Mouse (Mus musculus) intestine, postnatal 0 days (tissue): ENCODE data around the gene Fgfr2. TPM values are rescaled to one million over a fixed set of nuclear protein-coding genes. Genes with fewer than 3 reads are reported as not detected.
A peak's percentile ranks its signal among the peaks of the same experiment; 100 is the strongest.

Experiments used
- ATAC-seq: fragments of 200-750 bp; cut with Nextera tagmentation; 2 replicates; pipeline ENCODE4 v1.8.0; 2017; ENCODE audit warnings: mild to moderate bottlenecking, moderate TSS enrichment, moderate library complexity
- H3K27ac ChIP-seq: fragments of 300-500 bp; sonication (generic); 2 replicates; pipeline ENCODE4 v1.5.1; 2014; ENCODE audit warnings: mild to moderate bottlenecking, low read depth, low read length, moderate library complexity
- H3K27me3 ChIP-seq: fragments of 300-500 bp; sonication (generic); replicated peaks from 2 replicates; pipeline ENCODE4 v1.6.1; 2014; ENCODE audit warnings: low read length, mixed read lengths; ENCODE audit not compliant: control insufficient read depth, insufficient read depth
- H3K36me3 ChIP-seq: fragments of 300-500 bp; sonication (generic); 2 replicates; pipeline ENCODE4 v1.6.1; 2014; ENCODE audit warnings: mild to moderate bottlenecking, moderate library complexity; ENCODE audit not compliant: control insufficient read depth, insufficient read depth
- H3K4me1 ChIP-seq: fragments of 300-500 bp; sonication (generic); replicated peaks from 2 replicates; pipeline ENCODE4 v1.6.1; 2014; ENCODE audit warnings: antibody characterized with exemption, low read length, mixed read lengths; ENCODE audit not compliant: control insufficient read depth, insufficient read depth
- H3K4me2 ChIP-seq: fragments of 300-500 bp; sonication (generic); replicated peaks from 2 replicates; pipeline ENCODE4 v1.6.1; 2014; ENCODE audit warnings: low read depth, mild to moderate bottlenecking, moderate library complexity
- H3K4me3 ChIP-seq: fragments of 300-500 bp; sonication (generic); 2 replicates; pipeline ENCODE4 v1.5.1; 2014; ENCODE audit warnings: low read depth, low read length
- H3K9ac ChIP-seq: fragments of 300-500 bp; sonication (generic); 2 replicates; pipeline ENCODE4 v1.6.1; 2014; ENCODE audit warnings: mild to moderate bottlenecking, low read depth, low read length
- H3K9me3 ChIP-seq: fragments of 300-500 bp; sonication (generic); 2 replicates; pipeline ENCODE4 v1.6.1; 2016; ENCODE audit warnings: mixed run types; ENCODE audit not compliant: control insufficient read depth
- CTCF ChIP-seq: sonication (generic); IDR thresholded peaks from 2 replicates; pipeline ENCODE4 v1.5.1; 2016; ENCODE audit warnings: low read depth, mild to moderate bottlenecking, control low read depth, antibody characterized with exemption, moderate library complexity
- WGBS: fragments of 180-500 bp; shearing (Covaris S2); extraction: QIAGEN DNeasy Blood & Tissue Kit; methylation state at CpG from one replicate; pipeline ENCODE4 v1.1.7; 2014; 5-methylcytosine and 5-hydroxymethylcytosine counted together
- polyA plus RNA-seq: library from polyadenylated mRNA; unstranded; fragments of >200 nt; fragmentation: Nextera tagmentation; extraction: Ambion mirVana; gene quantifications from 2 replicates; pipeline ENCODE4 v1.2.1, GENCODE M21; 2015

Fgfr2 gene
- polyA plus RNA-seq, 1 experiment from 2014 or later = 29.5 TPM

DNA sequence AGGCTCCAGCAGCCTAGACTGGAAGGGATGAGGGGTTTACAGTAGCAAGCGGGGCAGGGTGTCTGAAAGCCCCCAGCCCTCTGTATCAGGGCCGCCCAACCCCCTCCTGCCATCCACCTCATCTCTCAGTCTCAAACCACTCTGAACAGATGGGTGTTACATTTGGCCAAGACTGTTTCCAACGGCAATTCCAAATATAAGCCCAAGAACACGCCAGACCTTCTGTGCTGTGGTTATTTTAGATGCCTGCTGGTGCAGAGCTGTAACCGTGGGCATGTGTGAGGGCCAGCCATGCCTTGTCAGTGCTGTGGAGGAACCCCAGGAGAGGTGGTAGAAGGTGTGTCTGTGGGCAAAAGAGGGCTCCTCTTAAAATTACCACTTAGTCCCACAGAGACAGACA, 869.6 kb downstream of the Fgfr2 start:
- no peak overlapping the region for H3K9ac ChIP-seq
- H3K9me3 ChIP-seq = no peaks in the 10 kb centered on the region
- 81% methylated on average over 5 of the region's 5 CpGs for WGBS
- H3K4me3 ChIP-seq = no peak overlapping the region
- peaks cover 6% of the 10 kb centered on the region; the same call in 1 of the 2 replicates for H3K36me3 ChIP-seq
- no peak for ATAC-seq
- no peaks in the 10 kb centered on the region for H3K27me3 ChIP-seq
- H3K27ac ChIP-seq = no peak overlapping the region
- no peaks in the 10 kb centered on the region for H3K4me1 ChIP-seq
- no peak for TF ChIP-seq CTCF
- no peak overlapping the region for H3K4me2 ChIP-seq

DNA sequence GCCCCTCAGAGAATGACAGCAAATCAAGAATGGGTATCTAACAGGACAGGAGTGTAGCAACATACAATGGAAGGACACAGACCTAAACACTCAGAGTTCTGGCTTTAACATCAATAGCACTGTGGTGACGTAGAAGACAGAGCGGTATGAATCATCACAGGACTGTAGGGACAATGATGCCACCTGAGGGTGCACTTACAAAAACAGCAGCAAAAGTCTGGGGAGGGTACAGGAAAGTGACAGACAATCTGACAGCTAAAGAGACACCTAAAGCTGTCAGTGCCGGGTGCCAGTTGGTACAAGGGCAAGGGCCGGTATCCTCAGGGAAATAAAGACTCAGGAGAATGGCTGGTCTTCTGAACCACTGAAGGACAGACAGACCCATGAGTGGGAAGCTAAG, 870.1 kb downstream of the Fgfr2 start:
- Histone ChIP-seq H3K4me2 (no peak overlapping the region), H3K27me3 (no peaks in the 10 kb centered on the region), H3K9me3 (no peaks in the 10 kb centered on the region), H3K36me3 (peaks cover 6% of the 10 kb centered on the region; the same call in 1 of the 2 replicates), H3K9ac (no peak overlapping the region), H3K4me3 (no peak overlapping the region), H3K4me1 (no peaks in the 10 kb centered on the region), H3K27ac (no peak overlapping the region)
- TF ChIP-seq CTCF = no peak
- no peak for ATAC-seq
- 95% methylated on average over 4 of the region's 4 CpGs for WGBS

DNA sequence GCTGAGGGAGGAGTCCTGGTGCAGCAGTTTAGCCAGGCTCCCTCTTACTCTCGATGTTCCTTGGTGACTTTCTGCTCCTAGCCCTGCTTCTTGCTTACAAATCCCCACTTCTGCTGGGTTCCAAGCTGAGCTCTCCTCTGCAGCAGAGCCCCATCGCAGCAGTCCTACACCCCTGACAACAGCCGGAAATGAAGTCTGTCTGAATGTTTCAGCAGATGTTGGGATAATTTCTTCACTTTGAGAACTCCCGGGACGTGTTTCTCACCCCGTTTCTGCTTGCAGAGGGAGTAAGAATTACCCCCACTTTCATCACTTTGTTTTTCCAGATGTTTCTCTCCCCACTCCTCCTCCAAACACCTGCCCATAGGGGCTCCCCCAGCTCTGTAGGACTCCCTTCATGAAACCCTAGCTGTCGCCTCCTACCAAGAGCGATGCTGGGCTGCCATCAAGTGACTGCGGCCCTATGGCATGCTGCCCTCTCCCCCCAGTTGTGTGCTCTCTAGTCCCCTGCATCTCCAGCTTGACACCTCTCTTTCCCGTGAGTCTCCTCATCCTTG, 873.5 kb downstream of the Fgfr2 start:
- WGBS = 56% methylated on average over 10 of the region's 10 CpGs
- H3K4me3 ChIP-seq = no peak overlapping the region
- H3K4me2 ChIP-seq = no peak overlapping the region
- TF ChIP-seq CTCF = no peak
- H3K9me3 ChIP-seq = no peaks in the 10 kb centered on the region
- no peak for ATAC-seq
- peaks cover 6% of the 10 kb centered on the region; the same call in 1 of the 2 replicates for H3K36me3 ChIP-seq
- H3K27ac ChIP-seq = no peak overlapping the region
- H3K4me1 ChIP-seq = no peaks in the 10 kb centered on the region
- H3K9ac ChIP-seq = no peak overlapping the region
- no peaks in the 10 kb centered on the region for H3K27me3 ChIP-seq

DNA sequence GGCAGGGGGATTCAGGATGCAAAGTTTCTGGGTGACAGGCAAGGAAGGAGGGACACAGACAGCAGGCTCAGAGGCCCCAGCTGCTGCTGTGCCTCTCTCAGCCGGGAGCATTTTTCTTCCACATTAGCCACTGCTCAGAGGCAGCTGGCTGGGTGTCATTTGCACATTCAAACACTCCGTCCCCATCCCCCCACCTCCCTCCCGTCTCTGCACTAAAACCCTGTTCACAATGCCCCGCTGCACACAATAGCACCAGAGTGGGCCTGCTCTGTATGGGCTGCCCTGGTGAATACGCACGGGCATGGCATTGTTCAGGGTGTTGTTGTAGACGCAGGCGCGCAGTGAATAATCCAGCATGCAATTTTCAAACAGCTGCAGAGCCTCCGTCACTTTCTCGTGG, 875.6 kb downstream of the Fgfr2 start:
- Histone ChIP-seq H3K27me3 (no peaks in the 10 kb centered on the region), H3K9me3 (no peaks in the 10 kb centered on the region), H3K9ac (no peak overlapping the region), H3K36me3 (peaks cover 10% of the 10 kb centered on the region; the same call in 1 of the 2 replicates), H3K27ac (no peak overlapping the region), H3K4me2 (no peak overlapping the region), H3K4me1 (no peaks in the 10 kb centered on the region), H3K4me3 (no peak overlapping the region)
- WGBS = 50% methylated on average over 11 of the region's 11 CpGs
- TF ChIP-seq CTCF = no peak
- ATAC-seq = no peak

DNA sequence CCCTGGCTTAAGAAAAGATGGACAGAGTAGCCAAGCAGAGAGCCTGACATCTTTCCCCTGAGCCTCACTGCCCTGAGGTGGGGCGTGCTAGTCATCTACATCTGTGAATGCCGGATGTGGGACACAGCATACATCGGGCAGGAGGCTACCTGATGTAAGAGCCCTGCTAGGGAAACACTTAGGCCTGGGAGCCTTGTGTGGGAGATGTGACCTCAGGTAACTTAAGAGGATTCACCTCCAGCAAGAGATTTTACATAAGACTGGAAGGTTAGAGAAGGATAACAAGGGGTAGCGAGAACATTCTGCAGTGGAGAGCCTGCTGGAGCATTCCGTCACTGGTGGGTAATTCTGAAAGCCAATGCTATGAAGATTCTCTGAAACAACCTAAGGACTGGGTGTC, 876.1 kb downstream of the Fgfr2 start:
- H3K27ac ChIP-seq = no peak overlapping the region
- no peak for TF ChIP-seq CTCF
- WGBS = 93% methylated on average over 5 of the region's 5 CpGs

DNA sequence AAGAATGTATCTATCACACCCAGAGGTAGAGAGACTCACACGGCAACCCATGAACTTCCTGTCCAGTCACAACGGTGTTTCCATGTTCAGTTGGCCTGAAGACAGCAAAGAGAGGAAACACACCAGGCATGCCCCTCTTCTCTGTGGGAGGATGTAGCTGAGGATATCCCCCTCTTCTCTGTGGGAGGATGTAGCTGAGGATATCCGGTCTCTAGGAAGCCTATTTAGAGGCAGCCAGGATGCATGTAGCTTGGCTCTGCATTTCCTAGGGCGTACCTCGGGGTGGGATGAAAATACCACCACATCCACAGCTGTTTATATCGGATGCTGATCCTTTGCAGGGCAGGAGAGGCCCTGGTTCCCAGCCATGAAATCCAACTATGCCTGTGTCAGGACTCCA, 877.4 kb downstream of the Fgfr2 start:
- no peaks in the 10 kb centered on the region for H3K4me1 ChIP-seq
- peaks cover 13% of the 10 kb centered on the region; the same call in 1 of the 2 replicates for H3K36me3 ChIP-seq
- no peak overlapping the region for H3K9ac ChIP-seq
- ATAC-seq = no peak
- no peaks in the 10 kb centered on the region for H3K9me3 ChIP-seq
- peak overlapping the region; percentile 21; the same call in 1 of the 2 replicates for H3K27ac ChIP-seq
- H3K4me3 ChIP-seq = no peak overlapping the region
- H3K4me2 ChIP-seq = no peak overlapping the region
- no peak for TF ChIP-seq CTCF
- no peaks in the 10 kb centered on the region for H3K27me3 ChIP-seq
- WGBS = 84% methylated on average over 6 of the region's 6 CpGs

More for the DNA sequence above, 876.1 kb downstream of the Fgfr2 start:
- no peak for ATAC-seq
- Histone ChIP-seq H3K4me2 (no peak overlapping the region), H3K36me3 (peaks cover 10% of the 10 kb centered on the region; the same call in 1 of the 2 replicates), H3K27me3 (no peaks in the 10 kb centered on the region), H3K9me3 (no peaks in the 10 kb centered on the region), H3K4me3 (no peak overlapping the region), H3K9ac (no peak overlapping the region), H3K4me1 (no peaks in the 10 kb centered on the region)

DNA sequence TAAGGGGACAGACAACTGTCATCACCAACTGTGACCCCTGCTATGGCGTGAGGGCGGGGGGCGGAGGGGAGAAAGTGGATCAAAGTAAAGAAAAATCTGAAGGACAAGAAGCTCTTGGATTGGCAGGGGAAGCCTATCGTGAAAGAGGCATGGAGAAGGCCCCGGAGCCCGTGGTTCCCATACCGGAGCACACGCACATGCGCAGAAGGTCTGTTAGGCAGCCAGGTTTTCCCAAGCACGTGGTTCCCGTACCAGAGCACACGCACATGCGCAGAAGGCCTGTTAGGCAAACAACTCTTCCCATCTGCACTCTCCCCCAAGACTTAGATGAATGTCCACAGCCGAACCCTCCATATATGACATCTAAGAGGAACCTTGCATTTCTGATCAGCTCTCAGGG, 878.5 kb downstream of the Fgfr2 start:
- Histone ChIP-seq H3K9ac (no peak overlapping the region), H3K27me3 (no peaks in the 10 kb centered on the region), H3K27ac (no peak overlapping the region), H3K4me1 (no peaks in the 10 kb centered on the region), H3K4me3 (no peak overlapping the region), H3K9me3 (no peaks in the 10 kb centered on the region), H3K4me2 (no peak overlapping the region), H3K36me3 (peaks cover 13% of the 10 kb centered on the region; the same call in 1 of the 2 replicates)
- WGBS = 93% methylated on average over 14 of the region's 14 CpGs
- ATAC-seq = no peak
- TF ChIP-seq CTCF = no peak
